Mouse (Mus musculus) heart, adult 8-10 months (tissue): Measurements from ENCODE around the gene Tprn. TPM values are rescaled to one million over a fixed set of nuclear protein-coding genes. Genes with fewer than 3 reads are reported as not detected.

Source experiments
- DNase-seq: peaks from one replicate; pipeline ENCODE4 v3.0.0; 2022; ENCODE audit warnings: low spot score
- total RNA-seq, 4 experiments: library from RNA; stranded (reverse); gene quantifications; 2 replicates each; pipeline ENCODE4 v1.2.4; 2022

The Tprn gene
- total RNA-seq = 1 to 10 TPM; 4.0 to 8.6 (median 6.7) TPM

GRCm38 (mm10) chr2:25262291-25262767 is at the start of gene Tprn:
Gene Tprn (plus strand): TSS chr2:25262618.
- peak; percentile 97 for DNase-seq

GRCm38 (mm10) chr2:25213266-25213865 is 49.1 kb upstream of the Tprn start:
- DNase-seq = no peak

GRCm38 (mm10) chr2:25214444-25214843 is 48.0 kb upstream of the Tprn start, which contains the start of gene Stpg3:
Gene Stpg3 (minus strand): TSS chr2:25214637.
- DNase-seq = no peak

DNA sequence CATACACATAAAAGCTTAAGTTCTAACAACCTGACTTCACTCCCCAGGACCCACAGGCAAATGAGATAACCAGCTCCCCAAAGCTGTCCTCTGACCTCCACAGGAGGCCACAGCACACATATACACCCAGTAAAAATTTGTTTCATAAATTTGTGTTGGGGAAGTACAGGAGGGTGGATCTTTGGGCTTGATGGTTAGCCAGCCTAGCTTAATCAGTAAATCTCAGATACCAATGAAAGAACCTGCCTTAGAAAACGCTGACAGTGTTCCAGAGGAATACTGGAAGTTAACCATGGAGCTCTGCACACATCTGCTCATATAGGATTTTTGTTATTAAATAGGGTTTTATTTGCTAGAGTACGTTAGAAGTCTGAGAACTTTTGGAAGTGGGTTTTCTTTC is 44.8 kb upstream of the Tprn start:
- no peak for DNase-seq

DNA sequence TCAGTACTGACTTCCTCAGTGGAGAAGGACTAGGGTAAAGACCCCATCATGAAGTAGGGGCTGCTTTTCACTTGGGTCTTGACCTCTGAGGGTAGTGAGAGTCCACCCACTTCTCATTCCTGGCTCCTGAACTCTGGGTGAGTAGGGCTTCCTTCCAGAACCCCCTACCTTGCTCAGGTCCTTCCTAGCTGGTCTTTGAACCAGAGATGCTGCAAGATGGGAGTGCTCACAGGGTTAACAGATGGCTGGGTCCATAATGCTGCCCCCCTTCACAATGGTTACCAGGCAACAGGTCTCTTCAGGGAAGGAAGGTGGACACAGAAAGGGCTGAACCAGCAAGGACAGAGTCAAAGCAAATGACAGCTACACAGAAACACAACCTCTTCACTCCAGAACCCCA is 44.0 kb upstream of the Tprn start, which contains the start of gene Fam166a:
Gene Fam166a (plus strand): TSS at position 301 of the 400 bp plus-strand sequence.
- no peak for DNase-seq

DNA sequence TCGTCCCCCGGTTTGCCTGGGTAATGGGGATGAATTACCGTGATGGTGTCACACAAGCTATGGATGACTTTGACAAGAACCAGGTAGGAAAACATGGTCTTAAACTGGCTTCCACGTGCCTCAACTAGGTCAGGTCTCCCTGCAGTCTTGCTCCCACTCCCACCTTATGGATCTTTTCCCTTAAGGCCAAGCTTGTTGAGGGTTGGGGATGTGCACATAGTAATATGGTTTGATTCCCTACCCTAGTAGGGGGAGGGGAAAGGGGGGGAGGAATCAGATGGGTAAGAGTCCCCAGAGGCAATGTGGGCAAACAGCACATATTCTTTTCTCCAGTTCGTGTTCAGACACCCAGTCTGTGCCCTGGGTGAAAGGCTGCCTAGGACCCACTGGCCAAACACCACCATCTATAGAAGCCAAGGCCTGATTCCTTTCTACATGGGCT is 41.1 kb upstream of the Tprn start:
- no peak for DNase-seq

DNA sequence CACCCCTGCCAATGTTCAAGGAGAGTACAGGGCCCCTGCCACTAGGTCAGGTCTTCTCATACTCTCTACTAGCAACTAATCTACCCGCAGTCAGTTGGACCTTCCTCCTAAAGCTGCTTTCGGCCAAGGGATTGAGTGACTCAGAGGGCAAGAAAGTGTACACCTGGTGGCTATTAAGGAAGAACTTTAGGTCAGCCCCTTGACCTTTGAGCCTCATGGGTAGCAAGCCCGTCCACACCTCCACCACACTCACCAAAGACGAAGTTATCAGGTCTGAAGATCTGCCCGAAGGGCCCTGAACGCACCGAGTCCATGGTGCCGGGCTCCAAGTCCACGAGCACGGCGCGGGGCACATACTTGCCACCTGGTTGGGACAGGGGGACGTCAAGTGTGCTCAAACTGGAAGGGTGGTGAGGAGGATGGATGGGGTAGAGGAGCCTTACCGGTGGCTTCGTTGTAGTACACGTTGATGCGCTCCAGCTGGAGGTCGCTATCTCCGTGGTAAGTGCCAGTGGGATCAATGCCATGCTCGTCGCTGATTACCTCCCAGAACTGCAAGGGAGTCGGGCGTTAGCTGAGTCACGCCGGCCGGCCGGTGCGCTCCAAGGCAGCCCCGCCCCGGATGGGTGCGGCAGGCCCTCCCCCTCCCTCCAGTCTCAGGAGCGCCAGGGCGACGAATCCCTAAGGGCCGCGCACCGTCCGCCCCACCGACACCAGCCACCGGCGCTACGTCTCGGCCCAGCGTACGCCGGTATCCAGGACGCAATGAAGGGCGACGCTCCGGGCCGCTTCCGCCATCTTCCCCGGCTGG is 38.5 kb upstream of the Tprn start:
- peak; percentile 80 for DNase-seq

DNA sequence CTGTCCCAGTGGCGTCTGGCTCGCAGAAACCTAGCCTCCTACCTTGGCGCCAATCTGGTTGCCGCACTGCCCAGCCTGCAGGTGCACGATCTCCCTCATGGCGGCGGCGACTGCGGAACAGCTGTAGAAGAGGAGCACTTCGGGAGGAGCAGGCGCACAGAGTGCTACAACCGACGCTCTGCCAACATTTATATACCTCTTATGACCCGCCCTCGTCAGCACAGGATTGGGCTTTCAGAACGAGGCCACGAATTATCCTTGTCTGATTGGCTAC is 38.0 kb upstream of the Tprn start, which contains the start of gene Tubb4b:
Gene Tubb4b (minus strand): TSS at position 211 of the 274 bp plus-strand sequence.
- DNase-seq = no peak

DNA sequence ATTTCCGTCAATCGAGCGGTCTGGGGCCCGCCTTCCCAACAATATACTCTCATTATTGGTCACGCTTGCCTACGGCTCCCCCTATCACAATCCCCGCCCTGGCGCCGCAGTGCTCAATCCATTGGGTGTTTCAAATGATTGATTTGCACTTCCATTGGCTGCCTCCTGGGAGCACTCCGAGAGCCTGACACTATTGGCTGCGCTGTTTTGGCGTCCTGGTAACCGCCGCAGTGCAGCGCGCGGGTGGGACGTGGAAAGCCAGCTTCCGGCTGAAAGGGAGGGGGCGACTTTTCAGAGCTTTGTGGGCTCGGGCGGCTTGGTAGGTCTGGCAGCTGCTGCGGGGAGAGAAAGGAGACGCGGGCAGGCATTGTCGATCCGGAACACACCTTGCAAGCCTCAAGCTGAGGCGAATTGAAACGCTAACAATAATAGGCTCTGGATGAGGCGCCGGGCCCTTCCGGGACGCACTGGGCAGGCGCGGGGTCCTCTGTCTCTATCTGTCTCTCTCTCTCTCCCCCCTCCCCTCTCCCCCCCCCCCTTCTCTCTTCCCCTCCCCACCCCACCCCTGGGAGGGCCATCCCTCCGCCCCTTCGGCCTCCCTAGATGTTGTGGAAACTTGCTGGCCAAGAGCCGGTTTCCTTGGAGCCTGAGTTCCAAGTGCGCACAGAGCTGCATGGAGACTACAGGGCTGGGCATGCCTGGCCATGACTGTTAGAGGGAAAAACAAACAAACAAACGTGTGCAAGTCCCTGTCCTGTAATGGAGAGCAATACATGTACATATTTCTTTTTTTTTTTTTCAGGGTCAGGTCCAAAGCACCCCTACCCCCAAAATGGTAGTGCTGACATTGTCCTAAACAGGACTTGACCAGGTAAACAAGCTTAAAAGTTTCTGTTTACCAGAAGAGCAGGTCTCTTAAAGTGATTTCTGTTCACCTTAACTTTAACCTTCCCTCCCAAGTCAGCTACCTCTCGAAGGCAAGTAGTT is 37.4 kb upstream of the Tprn start:
- peak; percentile 99 for DNase-seq

GRCm38 (mm10) chr2:25225811-25226379 is 36.5 kb upstream of the Tprn start:
- DNase-seq = no peak

- DNase-seq = no peak
These were observed 35.6 kb upstream of the Tprn start for GRCm38 (mm10) chr2:25226864-25227263.

DNA sequence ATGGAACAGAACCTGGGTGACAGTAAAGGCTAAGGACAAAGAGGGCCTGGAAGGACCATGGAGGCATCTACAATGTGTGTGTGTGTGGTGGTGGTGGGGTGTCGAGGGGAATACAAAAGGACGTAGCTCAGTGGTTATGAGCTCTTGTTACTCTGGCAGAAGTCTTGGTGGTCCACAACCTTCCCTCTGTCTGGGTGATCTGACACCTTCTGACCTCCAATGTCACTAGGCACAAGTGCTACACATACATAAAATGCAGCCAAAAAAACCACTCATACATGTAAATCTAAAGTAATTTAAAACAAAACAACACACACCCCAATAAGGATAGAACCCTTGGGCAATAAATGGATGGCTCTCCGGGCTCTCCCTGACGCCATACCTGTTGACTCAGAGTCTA is 35.0 kb upstream of the Tprn start:
- no peak for DNase-seq

DNA sequence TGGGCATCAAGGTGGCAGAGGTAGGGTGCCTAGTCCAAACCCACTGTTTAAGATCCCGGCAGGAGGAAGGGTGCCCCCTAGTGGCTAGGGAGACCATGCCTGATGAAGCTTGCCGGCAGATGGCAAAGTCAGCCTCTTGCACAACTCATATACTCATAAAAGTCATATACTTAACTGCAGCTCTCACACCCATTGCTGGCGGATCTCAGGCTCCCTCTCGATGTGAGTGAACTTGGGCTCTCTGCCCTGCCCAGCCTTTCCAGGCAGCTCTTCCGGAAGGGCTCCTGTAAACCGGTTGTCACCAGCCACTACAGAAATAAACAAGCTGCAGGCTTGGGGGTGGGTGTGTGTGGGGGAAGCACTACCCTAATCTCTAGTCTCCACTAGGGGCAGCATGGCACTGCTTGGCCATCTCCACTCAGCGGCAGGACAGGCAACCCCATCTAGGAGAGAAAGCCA is 34.0 kb upstream of the Tprn start:
- DNase-seq = peak; percentile 89

GRCm38 (mm10) chr2:25228995-25229530 is 33.4 kb upstream of the Tprn start:
- no peak for DNase-seq

DNA sequence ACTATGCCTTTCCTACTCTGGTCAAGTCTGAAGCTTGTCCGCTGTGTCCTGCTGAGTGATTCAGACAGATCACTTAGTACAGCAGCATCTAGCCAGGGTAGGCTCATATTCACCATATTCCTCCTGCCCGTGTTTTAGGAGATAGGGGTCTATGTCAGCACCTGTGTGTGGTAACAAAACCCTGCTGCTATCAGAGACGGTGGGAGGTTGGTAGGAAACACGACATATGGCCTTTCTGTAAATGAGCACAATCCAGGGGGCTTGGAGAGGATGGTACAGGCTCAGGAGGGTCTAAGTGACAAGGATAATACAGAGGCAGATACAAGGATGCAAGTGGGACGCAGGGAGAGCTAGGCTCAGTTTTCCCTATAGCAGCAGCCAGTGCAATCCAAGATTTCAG is 32.8 kb upstream of the Tprn start:
- DNase-seq = no peak

DNA sequence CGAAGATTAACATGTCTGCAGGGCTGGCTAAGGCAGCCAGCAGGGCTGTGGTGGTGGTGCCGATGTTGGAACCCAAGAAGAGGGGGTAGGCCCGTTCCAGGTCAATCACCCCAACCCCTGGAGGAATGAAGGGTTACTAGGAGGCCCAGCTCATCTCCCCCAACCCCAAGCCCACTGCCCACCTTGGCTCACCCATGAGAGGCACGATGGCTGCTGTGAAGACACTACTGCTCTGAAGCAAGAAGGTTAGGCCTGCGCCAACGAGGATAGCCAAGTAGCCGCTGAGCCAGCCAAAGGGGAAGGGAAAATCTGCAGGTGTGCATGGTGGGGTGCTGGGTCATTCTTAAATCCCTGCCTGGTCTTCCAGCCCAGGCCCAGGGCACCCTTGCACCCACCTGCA is 31.8 kb upstream of the Tprn start:
- no peak for DNase-seq

GRCm38 (mm10) chr2:25231038-25231437 is 31.4 kb upstream of the Tprn start:
- no peak for DNase-seq

DNA sequence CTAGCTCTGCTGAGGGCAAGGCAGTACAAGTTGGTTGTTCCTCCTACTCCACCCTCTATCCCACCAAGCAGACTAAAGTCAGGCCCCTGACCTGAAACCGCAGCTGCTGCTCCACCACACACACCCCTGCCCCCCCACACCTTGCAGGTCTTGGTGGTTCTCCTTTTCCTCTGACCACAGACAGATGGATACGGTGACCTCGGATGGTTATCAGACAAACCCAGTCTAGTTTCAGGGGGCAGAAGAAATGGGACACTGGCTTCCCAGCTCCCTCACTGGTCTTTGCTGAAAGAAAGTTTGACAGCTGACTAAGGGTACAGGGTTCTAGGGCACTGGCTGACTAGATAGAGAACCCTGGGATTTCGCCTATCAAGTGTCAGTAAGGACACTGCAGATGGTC is 29.0 kb upstream of the Tprn start:
- no peak for DNase-seq

DNA sequence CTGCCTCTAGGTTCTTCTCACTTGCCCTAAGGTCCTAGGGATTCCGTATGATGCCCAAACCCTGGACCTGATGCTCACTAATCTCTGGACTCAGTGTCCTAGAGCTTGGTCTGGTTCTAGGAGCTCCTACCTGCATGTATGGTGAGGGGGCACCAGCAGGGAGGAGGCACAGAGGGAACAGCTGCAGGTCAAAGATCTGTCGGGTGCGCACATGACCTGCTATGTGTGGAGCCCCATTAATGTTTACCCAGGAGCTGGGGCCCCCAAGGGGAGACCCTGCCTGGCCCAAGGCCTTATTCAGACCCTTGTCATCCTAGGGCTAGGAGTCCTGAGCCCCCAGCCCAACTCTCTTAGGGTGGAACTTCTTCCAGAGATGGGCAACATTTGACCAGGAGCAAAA is 28.4 kb upstream of the Tprn start, which contains the start of gene Slc34a3:
Gene Slc34a3 (minus strand): TSS at position 315 of the 400 bp plus-strand sequence.
- no peak for DNase-seq

DNA sequence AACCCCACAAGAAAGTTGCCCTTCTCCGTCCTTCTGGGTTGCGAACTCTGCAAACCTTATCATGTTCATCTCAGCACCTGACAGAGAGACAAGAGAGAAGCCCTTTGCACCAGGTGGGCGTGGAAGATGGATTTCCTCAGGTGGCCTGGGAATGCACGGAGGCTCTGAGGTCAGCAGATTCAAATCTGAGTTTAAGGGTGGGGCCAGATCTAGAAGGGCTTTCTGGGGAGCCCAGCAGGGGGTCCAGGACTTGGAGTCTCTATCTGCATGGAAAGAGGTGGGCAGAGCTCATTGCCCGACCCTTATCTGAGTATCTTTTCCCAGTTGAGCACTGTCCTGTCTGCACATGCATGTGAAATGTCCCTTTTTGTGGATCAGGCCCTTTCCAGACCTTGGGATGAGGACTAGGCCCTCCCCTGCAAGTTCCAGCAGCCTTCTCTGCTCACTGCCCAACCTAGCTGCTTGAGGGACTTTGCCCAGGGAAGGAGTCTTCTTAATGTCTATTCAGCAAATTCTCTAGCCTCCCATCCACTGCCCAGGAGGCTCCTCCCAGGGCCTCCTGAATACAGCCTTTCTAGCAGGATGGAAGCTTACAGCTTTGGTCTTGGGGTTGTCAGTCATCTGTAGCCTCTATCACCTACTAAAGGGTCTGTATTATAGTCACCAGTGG is 27.7 kb upstream of the Tprn start:
- no peak for DNase-seq
